Mouse (Mus musculus) spleen, adult 12 weeks (tissue): Measurements from ENCODE around the gene Ythdf1.

Source experiments
- DNase-seq: peaks from one replicate; pipeline ENCODE4 v3.0.0; 2022; ENCODE audit warnings: low spot score

The Ythdf1 gene

GRCm38 (mm10) chr2:180920810-180921400, at the start of gene Ythdf1:
Ythdf1 (minus strand) TSS chr2:180920949.
- peak; percentile 99 for DNase-seq

- peak; percentile 81 for DNase-seq
Measured at GRCm38 (mm10) chr2:180967010-180967763, 46.4 kb upstream of the Ythdf1 start, which contains the start of gene Arfgap1. Arfgap1 (plus strand) TSS chr2:180967225.

- no peak for DNase-seq
Measured at GRCm38 (mm10) chr2:180966092-180966882, 45.5 kb upstream of the Ythdf1 start.

GRCm38 (mm10) chr2:180963956-180964355, 43.2 kb upstream of the Ythdf1 start:
- peak; percentile 56 for DNase-seq

GRCm38 (mm10) chr2:180962616-180963308, 42.0 kb upstream of the Ythdf1 start:
- DNase-seq, result no peak

GRCm38 (mm10) chr2:180960187-180960586, 39.4 kb upstream of the Ythdf1 start:
- DNase-seq, result no peak

- no peak for DNase-seq
Measured at GRCm38 (mm10) chr2:180959605-180960004, 38.9 kb upstream of the Ythdf1 start.

- DNase-seq, result no peak
Measured at GRCm38 (mm10) chr2:180954061-180955047, 33.6 kb upstream of the Ythdf1 start, which contains the start of gene Nkain4. Nkain4 (minus strand) TSS chr2:180954699.

- no peak for DNase-seq
Measured at GRCm38 (mm10) chr2:180953638-180954037, 32.9 kb upstream of the Ythdf1 start.

- DNase-seq, result no peak
Measured at GRCm38 (mm10) chr2:180952731-180953171, 32.0 kb upstream of the Ythdf1 start.

GRCm38 (mm10) chr2:180949947-180950346, 29.2 kb upstream of the Ythdf1 start:
- DNase-seq, result no peak

GRCm38 (mm10) chr2:180941869-180942268, 21.1 kb upstream of the Ythdf1 start:
- DNase-seq, result no peak

- DNase-seq, result no peak
Measured at GRCm38 (mm10) chr2:180940187-180940586, 19.4 kb upstream of the Ythdf1 start.

- no peak for DNase-seq
Measured at GRCm38 (mm10) chr2:180932418-180932817, 11.7 kb upstream of the Ythdf1 start.

- DNase-seq, result no peak
Measured at GRCm38 (mm10) chr2:180928723-180929122, 8.0 kb upstream of the Ythdf1 start, which contains the start of gene Birc7. Birc7 (plus strand) TSS chr2:180929023.

- peak; percentile 53 for DNase-seq
Measured at GRCm38 (mm10) chr2:180925176-180925575, 4.4 kb upstream of the Ythdf1 start.

- DNase-seq, result no peak
Measured at GRCm38 (mm10) chr2:180922739-180923138, 2.0 kb upstream of the Ythdf1 start.

- no peak for DNase-seq
Measured at GRCm38 (mm10) chr2:180919913-180920809, 588 bp downstream of the Ythdf1 start.

- DNase-seq, result no peak
Measured at GRCm38 (mm10) chr2:180915886-180916433, 4.8 kb downstream of the Ythdf1 start.
